Mouse (Mus musculus) limb, embryonic 12.5 days (tissue): ENCODE results near the gene Atp8a1. TPM values are rescaled to one million over a fixed set of nuclear protein-coding genes. Genes with fewer than 3 reads are reported as not detected.

Experiments
- ATAC-seq: fragments of 200-750 bp; cut with Nextera tagmentation; 2 replicates; pipeline ENCODE4 v1.8.0; 2017; ENCODE audit warnings: low read depth, moderate TSS enrichment; ENCODE audit not compliant: insufficient number of reproducible peaks, insufficient read depth, low FRiP score, low TSS enrichment
- H3K27ac ChIP-seq: fragments of 300-500 bp; sonication (generic); 2 replicates; pipeline ENCODE4 v1.5.1; 2016; ENCODE audit warnings: mild to moderate bottlenecking, moderate library complexity
- H3K27me3 ChIP-seq: fragments of 300-500 bp; sonication (generic); 2 replicates; pipeline ENCODE4 v1.6.1; 2016; ENCODE audit warnings: mild to moderate bottlenecking, moderate library complexity
- H3K36me3 ChIP-seq: fragments of 300-500 bp; sonication (generic); 2 replicates; pipeline ENCODE4 v1.6.1; 2016; ENCODE audit warnings: mild to moderate bottlenecking, moderate library complexity
- H3K4me1 ChIP-seq: fragments of 300-500 bp; sonication (generic); replicated peaks from 2 replicates; pipeline ENCODE4 v1.6.1; 2016
- H3K4me2 ChIP-seq: fragments of 300-500 bp; sonication (generic); 2 replicates; pipeline ENCODE4 v1.6.1; 2016; ENCODE audit warnings: mild to moderate bottlenecking, moderate library complexity
- H3K4me3 ChIP-seq: fragments of 300-500 bp; sonication (generic); replicated peaks from 2 replicates; pipeline ENCODE4 v1.5.1; 2016; ENCODE audit warnings: mild to moderate bottlenecking
- H3K9ac ChIP-seq: fragments of 300-500 bp; sonication (generic); replicated peaks from 2 replicates; pipeline ENCODE4 v1.6.1; 2016; ENCODE audit warnings: mild to moderate bottlenecking, moderate library complexity
- H3K9me3 ChIP-seq: fragments of 300-500 bp; sonication (generic); 2 replicates; pipeline ENCODE4 v1.6.1; 2016; ENCODE audit warnings: mild to moderate bottlenecking, moderate library complexity
- WGBS: fragments of 180-500 bp; shearing (Covaris S2); methylation state at CpG from one replicate; pipeline ENCODE4 v1.1.7; 2016; 5-methylcytosine and 5-hydroxymethylcytosine counted together
- polyA plus RNA-seq: library from polyadenylated mRNA; unstranded; fragments of >200 nt; fragmentation: Nextera tagmentation; extraction: Ambion mirVana; gene quantifications from 2 replicates; pipeline ENCODE4 v1.2.1, GENCODE M21; 2016

The Atp8a1 gene
- polyA plus RNA-seq, 1 experiment from 2014 or later, result 7.2 TPM

DNA sequence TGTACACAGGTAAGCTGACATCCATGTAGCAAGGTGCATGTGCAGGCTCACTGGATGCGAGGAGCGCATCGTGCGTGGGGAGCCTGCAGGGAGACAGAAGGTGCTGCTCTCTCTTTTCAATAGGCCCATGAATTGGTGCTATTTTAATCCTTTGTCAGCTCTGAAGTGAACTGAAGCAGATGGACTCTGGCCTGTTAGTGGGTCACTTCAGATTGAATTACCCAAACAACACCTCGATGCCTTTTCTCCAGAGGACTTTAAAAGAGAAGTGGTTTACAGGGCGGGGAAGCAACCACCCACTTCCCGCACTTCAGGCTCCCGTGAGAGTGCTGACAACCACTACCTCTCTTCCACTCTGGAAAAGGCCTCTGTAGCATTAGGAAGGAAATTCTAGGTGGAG is 46.4 kb downstream of the Atp8a1 start:
- Histone ChIP-seq H3K27me3 (no peaks in the 10 kb centered on the region), H3K27ac (no peak overlapping the region), H3K9me3 (no peaks in the 10 kb centered on the region), H3K4me1 (peaks cover 12% of the 10 kb centered on the region; the same call in 1 of the 2 replicates), H3K9ac (no peak overlapping the region), H3K36me3 (no peaks in the 10 kb centered on the region), H3K4me2 (no peak overlapping the region), H3K4me3 (no peak overlapping the region)
- ATAC-seq, result no peak
- 54% methylated on average over 8 of the region's 8 CpGs for WGBS

DNA sequence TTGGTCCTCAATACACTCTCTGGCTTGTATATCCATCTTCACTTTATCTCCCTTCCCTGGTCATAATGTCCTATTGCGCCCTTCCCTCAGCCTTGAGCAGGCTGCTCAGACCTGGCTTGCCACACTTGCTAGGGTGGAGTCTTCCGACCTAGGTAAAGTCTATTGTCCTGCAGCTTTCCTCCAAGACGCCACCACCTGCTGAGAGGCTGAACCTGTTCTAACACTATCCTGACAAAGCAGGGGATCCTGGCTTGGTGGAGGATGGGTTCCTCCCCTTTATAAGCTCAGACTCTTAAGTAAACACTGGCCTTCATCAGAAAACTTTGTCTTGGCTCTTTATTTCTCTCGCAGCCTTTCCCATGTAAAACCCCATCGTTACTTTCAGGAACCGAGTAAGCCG is 47.4 kb downstream of the Atp8a1 start:
- Histone ChIP-seq H3K27me3 (no peaks in the 10 kb centered on the region), H3K4me3 (no peak overlapping the region), H3K4me2 (no peak overlapping the region), H3K4me1 (peaks cover 12% of the 10 kb centered on the region; the same call in 1 of the 2 replicates), H3K36me3 (no peaks in the 10 kb centered on the region), H3K9ac (no peak overlapping the region), H3K9me3 (no peaks in the 10 kb centered on the region), H3K27ac (no peak overlapping the region)
- 75% methylated on average over 7 of the region's 7 CpGs for WGBS
- ATAC-seq, result no peak

DNA sequence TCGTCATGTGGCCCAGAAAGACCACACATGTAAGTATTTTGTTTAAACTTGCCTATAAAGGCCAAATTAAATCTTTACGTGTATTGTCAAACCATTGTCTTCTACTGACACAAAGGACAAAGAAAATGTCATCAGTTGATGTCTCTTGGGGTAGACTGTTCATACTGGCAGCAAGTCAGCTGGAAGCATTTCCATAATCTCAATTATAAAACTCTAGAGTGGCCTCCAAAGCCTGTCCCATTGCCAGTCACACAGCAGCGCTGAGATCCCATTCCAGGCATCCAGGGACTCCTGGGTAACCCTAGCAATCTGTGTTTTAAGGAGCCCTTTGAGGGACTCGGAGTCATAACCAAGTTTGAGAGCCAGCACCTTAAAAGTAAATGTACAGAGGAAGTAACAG is 48.9 kb downstream of the Atp8a1 start:
- H3K27ac ChIP-seq, result no peak overlapping the region
- no peak for ATAC-seq
- H3K4me1 ChIP-seq, result peaks cover 12% of the 10 kb centered on the region; the same call in 1 of the 2 replicates
- H3K9ac ChIP-seq, result no peak overlapping the region
- H3K4me3 ChIP-seq, result no peak overlapping the region
- WGBS, result 88% methylated on average over 4 of the region's 4 CpGs
- H3K36me3 ChIP-seq, result no peaks in the 10 kb centered on the region
- no peak overlapping the region for H3K4me2 ChIP-seq
- H3K27me3 ChIP-seq, result no peaks in the 10 kb centered on the region
- H3K9me3 ChIP-seq, result no peaks in the 10 kb centered on the region

DNA sequence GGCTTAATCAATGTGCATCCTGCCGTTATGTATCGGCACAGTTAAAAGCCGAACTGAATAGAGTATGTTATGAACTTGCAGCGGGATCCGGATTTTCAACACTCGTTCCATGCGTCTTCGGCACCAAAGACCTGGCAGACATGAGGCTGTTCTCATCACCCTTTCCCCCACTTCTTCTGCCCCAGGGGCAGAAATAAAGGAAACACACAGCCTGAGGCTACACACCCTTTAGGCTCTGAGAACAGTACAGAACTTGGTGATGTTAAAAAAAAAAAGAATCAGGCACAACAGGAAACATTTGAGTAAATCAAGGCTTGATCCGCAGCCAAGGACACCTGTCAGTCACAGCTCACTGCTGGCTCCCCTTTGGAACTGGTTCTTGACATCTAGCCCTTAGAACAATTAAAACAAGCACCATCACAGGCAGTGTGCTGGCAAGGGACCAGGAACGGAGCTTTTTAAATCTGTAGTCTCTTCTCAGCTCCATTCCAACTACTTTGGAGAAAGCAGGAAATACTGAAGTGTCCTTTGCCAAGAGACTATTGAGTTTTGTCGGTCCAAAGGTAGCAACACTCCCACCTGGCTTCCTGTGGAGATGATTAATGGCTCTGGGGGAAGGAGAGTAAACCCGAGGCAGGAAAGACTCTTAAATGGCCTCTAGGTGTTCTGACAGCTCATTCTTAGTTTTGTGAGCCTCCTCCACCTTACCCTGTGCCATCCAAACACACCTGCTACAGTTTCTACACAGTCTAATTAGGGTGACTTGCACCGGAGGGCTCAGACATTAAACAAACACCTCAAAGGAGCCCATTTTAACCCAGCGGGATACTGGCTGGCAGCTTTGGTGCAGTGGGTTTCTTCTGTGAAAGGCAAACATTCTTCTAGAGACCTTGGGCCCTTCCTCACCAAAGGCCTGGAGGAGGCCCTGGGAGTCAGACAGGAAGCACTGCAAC is 50.0 kb downstream of the Atp8a1 start:
- H3K9ac ChIP-seq, result no peak overlapping the region
- 67% methylated on average over 14 of the region's 14 CpGs for WGBS
- ATAC-seq, result no peak
- H3K27ac ChIP-seq, result no peak overlapping the region
- no peaks in the 10 kb centered on the region for H3K36me3 ChIP-seq
- no peak overlapping the region for H3K4me2 ChIP-seq
- peaks cover 12% of the 10 kb centered on the region; the same call in 1 of the 2 replicates for H3K4me1 ChIP-seq
- H3K27me3 ChIP-seq, result no peaks in the 10 kb centered on the region
- no peaks in the 10 kb centered on the region for H3K9me3 ChIP-seq
- H3K4me3 ChIP-seq, result no peak overlapping the region

DNA sequence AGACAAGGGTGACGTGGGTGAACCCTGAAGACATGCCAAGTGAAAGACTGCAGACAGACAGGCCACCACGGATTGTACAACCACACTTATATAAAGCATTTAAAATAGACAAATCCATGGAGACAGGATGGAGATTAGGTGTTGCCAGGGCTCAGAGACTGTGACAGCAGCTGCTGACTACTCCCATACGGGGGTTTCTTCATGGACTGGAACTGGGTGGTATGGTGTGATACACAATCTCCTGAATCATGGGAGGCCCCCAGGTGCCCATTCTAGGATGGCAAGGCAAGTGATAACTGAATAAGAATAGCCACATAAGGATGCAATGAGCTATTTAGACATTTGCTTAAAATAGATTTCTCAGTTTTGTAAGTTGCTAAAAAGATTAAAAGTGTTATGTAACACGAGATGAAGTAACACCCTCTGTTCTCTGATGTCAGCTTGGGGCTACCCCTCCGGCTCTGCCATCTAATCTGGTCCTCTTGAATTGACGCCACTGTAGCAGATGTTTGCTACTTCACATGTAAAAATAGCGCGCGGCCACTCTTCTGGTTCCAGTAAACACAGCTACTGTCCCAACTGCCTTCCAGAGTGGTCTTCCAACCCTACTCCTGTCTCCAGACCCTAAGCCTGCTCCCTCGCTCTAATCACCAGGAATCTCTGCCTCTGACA is 53.0 kb downstream of the Atp8a1 start:
- Histone ChIP-seq H3K27me3 (no peaks in the 10 kb centered on the region), H3K4me1 (peaks cover 12% of the 10 kb centered on the region; the same call in 1 of the 2 replicates), H3K9ac (no peak overlapping the region), H3K4me3 (no peak overlapping the region), H3K9me3 (no peaks in the 10 kb centered on the region), H3K4me2 (no peak overlapping the region), H3K27ac (no peak overlapping the region), H3K36me3 (no peaks in the 10 kb centered on the region)
- ATAC-seq, result no peak
- 81% methylated on average over 10 of the region's 10 CpGs for WGBS

DNA sequence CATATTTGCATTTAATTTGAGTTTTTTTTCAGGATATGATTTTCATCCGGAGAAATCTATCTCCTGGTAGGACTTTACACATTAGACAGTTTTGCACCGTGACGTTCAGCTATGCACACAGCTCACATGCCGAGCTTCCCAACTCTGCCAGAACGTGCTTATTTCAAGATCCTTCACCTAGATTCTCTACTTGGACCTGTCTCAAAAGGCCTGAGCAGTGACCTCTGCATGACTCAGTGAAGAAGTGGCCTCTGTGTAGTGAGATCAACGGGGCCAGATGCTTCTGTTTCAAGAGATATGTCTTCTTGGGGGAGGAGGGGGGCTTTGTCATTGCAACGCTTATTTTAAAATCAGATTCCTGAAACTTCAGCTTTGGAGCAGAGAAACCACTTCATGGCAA is 64.5 kb downstream of the Atp8a1 start:
- Histone ChIP-seq H3K9ac (no peak overlapping the region), H3K9me3 (no peaks in the 10 kb centered on the region), H3K4me2 (no peak overlapping the region), H3K4me1 (no peaks in the 10 kb centered on the region), H3K27me3 (no peaks in the 10 kb centered on the region), H3K27ac (no peak overlapping the region), H3K36me3 (no peaks in the 10 kb centered on the region), H3K4me3 (no peak overlapping the region)
- WGBS, result 83% methylated on average over 7 of the region's 7 CpGs
- no peak for ATAC-seq

GRCm38 (mm10) chr5:67778026-67778425 is 69.2 kb downstream of the Atp8a1 start:
- WGBS, result 17% methylated on average over 8 of the region's 8 CpGs
- H3K9me3 ChIP-seq, result no peaks in the 10 kb centered on the region
- H3K4me2 ChIP-seq, result peak overlapping the region; percentile 54
- H3K4me3 ChIP-seq, result peak overlapping the region; percentile 28
- no peaks in the 10 kb centered on the region for H3K4me1 ChIP-seq
- peak; percentile 76 for ATAC-seq
- no peak overlapping the region for H3K27ac ChIP-seq
- no peaks in the 10 kb centered on the region for H3K36me3 ChIP-seq
- H3K27me3 ChIP-seq, result no peaks in the 10 kb centered on the region
- no peak overlapping the region; the same call in 1 of the 2 replicates for H3K9ac ChIP-seq

DNA sequence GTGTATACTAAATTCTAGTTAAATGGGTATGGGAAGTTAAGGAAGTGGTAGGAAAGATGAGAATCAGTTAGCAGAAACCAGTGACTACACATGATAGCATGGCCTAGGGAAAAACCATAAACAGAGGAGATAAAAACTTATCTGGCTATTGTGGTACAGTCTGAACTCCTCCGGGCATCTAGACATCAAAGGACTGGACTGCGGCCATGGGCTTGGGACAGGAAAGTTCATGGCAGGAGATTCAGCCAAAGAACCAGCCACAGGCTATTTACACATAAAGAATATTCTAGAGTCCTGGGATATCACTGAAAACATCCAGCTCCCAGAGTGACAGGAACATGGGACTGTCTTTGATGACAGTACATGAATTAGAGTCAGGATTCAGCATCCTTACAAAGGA is 73.0 kb downstream of the Atp8a1 start:
- H3K4me2 ChIP-seq, result no peak overlapping the region
- no peak for ATAC-seq
- no peaks in the 10 kb centered on the region for H3K27me3 ChIP-seq
- H3K4me1 ChIP-seq, result no peaks in the 10 kb centered on the region
- H3K9me3 ChIP-seq, result no peaks in the 10 kb centered on the region
- 91% methylated on average over 2 of the region's 2 CpGs for WGBS
- no peak overlapping the region for H3K4me3 ChIP-seq
- H3K27ac ChIP-seq, result no peak overlapping the region
- no peaks in the 10 kb centered on the region for H3K36me3 ChIP-seq
- H3K9ac ChIP-seq, result no peak overlapping the region

- no peak overlapping the region for H3K4me2 ChIP-seq
- H3K9ac ChIP-seq, result no peak overlapping the region
- no peaks in the 10 kb centered on the region for H3K9me3 ChIP-seq
- H3K4me1 ChIP-seq, result no peaks in the 10 kb centered on the region
- no peaks in the 10 kb centered on the region for H3K27me3 ChIP-seq
- no peak overlapping the region for H3K4me3 ChIP-seq
- H3K27ac ChIP-seq, result no peak overlapping the region
- 96% methylated on average over 8 of the region's 8 CpGs for WGBS
- ATAC-seq, result no peak
- no peaks in the 10 kb centered on the region for H3K36me3 ChIP-seq
Measured at GRCm38 (mm10) chr5:67768708-67769107, 78.5 kb downstream of the Atp8a1 start.

- Histone ChIP-seq H3K4me1 (no peaks in the 10 kb centered on the region), H3K36me3 (no peaks in the 10 kb centered on the region), H3K27me3 (no peaks in the 10 kb centered on the region), H3K9ac (no peak overlapping the region), H3K4me2 (no peak overlapping the region), H3K4me3 (no peak overlapping the region), H3K9me3 (no peaks in the 10 kb centered on the region), H3K27ac (no peak overlapping the region)
- ATAC-seq, result no peak
- WGBS, result 87% methylated on average over 3 of the region's 3 CpGs
Measured at GRCm38 (mm10) chr5:67764798-67765197, 82.4 kb downstream of the Atp8a1 start.

DNA sequence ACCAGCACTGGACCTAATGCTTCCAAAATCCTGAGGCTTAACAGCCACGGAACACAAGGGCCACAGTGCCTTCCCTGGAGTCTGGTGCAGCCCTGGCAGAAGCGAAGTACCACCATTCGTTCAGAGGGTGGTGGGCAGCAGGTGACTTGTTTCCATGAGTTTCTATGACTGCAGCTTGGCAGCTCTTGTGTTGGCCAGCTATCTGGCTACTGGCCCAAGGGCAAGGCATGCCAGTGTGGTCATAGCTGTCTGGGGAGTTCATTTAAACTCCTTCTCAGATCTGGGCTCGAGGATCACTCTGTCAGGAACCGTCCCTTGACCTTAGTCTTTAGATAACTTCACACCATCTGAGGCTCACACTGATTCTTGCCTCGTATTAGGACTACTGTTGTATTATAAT is 89.1 kb downstream of the Atp8a1 start:
- ATAC-seq, result no peak
- no peak overlapping the region for H3K27ac ChIP-seq
- H3K4me1 ChIP-seq, result no peaks in the 10 kb centered on the region
- no peak overlapping the region for H3K9ac ChIP-seq
- H3K4me3 ChIP-seq, result no peak overlapping the region
- H3K4me2 ChIP-seq, result no peak overlapping the region
- H3K36me3 ChIP-seq, result no peaks in the 10 kb centered on the region
- no peaks in the 10 kb centered on the region for H3K9me3 ChIP-seq
- 88% methylated on average over 6 of the region's 6 CpGs for WGBS
- H3K27me3 ChIP-seq, result no peaks in the 10 kb centered on the region
